Mouse (Mus musculus) limb, embryonic 11.5 days (tissue): ENCODE measurements around the gene Gm28305. TPM values are rescaled to one million over a fixed set of nuclear protein-coding genes. Genes with fewer than 3 reads are reported as not detected.

ENCODE experiments used
- polyA plus RNA-seq: library from polyadenylated mRNA; unstranded; fragments of >200 nt; fragmentation: Nextera tagmentation; extraction: Ambion mirVana; gene quantifications from 2 replicates; pipeline ENCODE4 v1.2.1, GENCODE M21; 2014

Gene Gm28305
- polyA plus RNA-seq, 1 experiment from 2014 or later: not detected

Other genes with a start within 250 kb of the Gm28305 start
- 5.5 and 6.1 TPM in 2 replicates for gene Nphp3, start 38.1 kb upstream of the Gm28305 start, polyA plus RNA-seq
- gene Uba5, start 22.5 kb downstream of the Gm28305 start, polyA plus RNA-seq: 63.9 and 64.0 TPM in 2 replicates
- 10.3 and 11.6 TPM in 2 replicates for gene Acad11, start 22.7 kb downstream of the Gm28305 start, polyA plus RNA-seq
- 0.62 and 0.67 TPM in 2 replicates for gene Ackr4, start 86.3 kb downstream of the Gm28305 start, polyA plus RNA-seq
- 27.3 and 27.7 TPM in 2 replicates for gene Dnajc13, start 222.3 kb downstream of the Gm28305 start, polyA plus RNA-seq